Mouse (Mus musculus) neural tube, postnatal 0 days (tissue): Measurements from ENCODE around the gene Fam71e2. TPM values are rescaled to one million over a fixed set of nuclear protein-coding genes. Genes with fewer than 3 reads are reported as not detected.

ENCODE experiments used
- polyA plus RNA-seq: library from polyadenylated mRNA; unstranded; fragments of >200 nt; fragmentation: Nextera tagmentation; extraction: Ambion mirVana; gene quantifications from 2 replicates; pipeline ENCODE4 v1.2.1, GENCODE M21; 2015

Gene Fam71e2
- polyA plus RNA-seq, result not detected in 2 replicates

GRCm38 (mm10) chr7:4771202-4771601 is at the start of gene Fam71e2:
Gene Fam71e2 (minus strand): TSS chr7:4771302.

GRCm38 (mm10) chr7:4812303-4813104 is 41.4 kb upstream of the Fam71e2 start, which contains the start of gene Ube2s:
Gene Ube2s (minus strand): TSS chr7:4812590.

GRCm38 (mm10) chr7:4792278-4793212 is 21.4 kb upstream of the Fam71e2 start, which contains the start of gene Rpl28:
Gene Rpl28 (plus strand): TSS chr7:4792874.

GRCm38 (mm10) chr7:4789436-4789935 is 18.4 kb upstream of the Fam71e2 start, which contains the start of gene Tmem238:
Gene Tmem238 (minus strand): TSS chr7:4789656.

GRCm38 (mm10) chr7:4782759-4783158 is 11.7 kb upstream of the Fam71e2 start, which contains the start of the genes Il11 and Tmem190:
Gene Il11 (minus strand): TSS chr7:4782859.
Gene Tmem190 (plus strand): TSS chr7:4782937.

GRCm38 (mm10) chr7:4752821-4753570 is 18.1 kb downstream of the Fam71e2 start, which contains the start of gene Cox6b2:
Gene Cox6b2 (minus strand): TSS chr7:4753094.

GRCm38 (mm10) chr7:4739544-4740275 is 31.4 kb downstream of the Fam71e2 start, which contains the start of gene Kmt5c:
Gene Kmt5c (plus strand): TSS chr7:4740115.

GRCm38 (mm10) chr7:4725169-4725568 is 45.9 kb downstream of the Fam71e2 start, which contains the start of gene Tmem150b:
Gene Tmem150b (minus strand): TSS chr7:4725249.

Other genes starting within 250 kb of the Fam71e2 start
- gene Tnni3, start 247.1 kb downstream of the Fam71e2 start, polyA plus RNA-seq, result 2.0 and 2.4 TPM in 2 replicates
- 1.5 and 2.1 TPM in 2 replicates for gene Dnaaf3, start 238.8 kb downstream of the Fam71e2 start, polyA plus RNA-seq
- 82.1 and 85.1 TPM in 2 replicates for gene Syt5, start 223.8 kb downstream of the Fam71e2 start, polyA plus RNA-seq
- gene Ptprh, start 167.3 kb downstream of the Fam71e2 start, polyA plus RNA-seq, result 0.45 and 0.60 TPM in 2 replicates
- 0.75 and 1.0 TPM in 2 replicates for gene Tmem86b, start 139.9 kb downstream of the Fam71e2 start, polyA plus RNA-seq
- 11.9 and 12.9 TPM in 2 replicates for gene Ppp6r1, start 112.3 kb downstream of the Fam71e2 start, polyA plus RNA-seq
- 159 and 162 TPM in 2 replicates for gene Hspbp1, start 86.2 kb downstream of the Fam71e2 start, polyA plus RNA-seq
- 9.4 and 9.6 TPM in 2 replicates for gene Brsk1, start 80.7 kb downstream of the Fam71e2 start, polyA plus RNA-seq
- gene Tmem150b, start 46.1 kb downstream of the Fam71e2 start, polyA plus RNA-seq, result 0.13 TPM in 1 of 2 replicates, not detected in the other
- gene Kmt5c, start 31.2 kb downstream of the Fam71e2 start, polyA plus RNA-seq, result 27.9 and 32.2 TPM in 2 replicates
- 64.8 and 72.7 TPM in 2 replicates for gene Cox6b2, start 18.2 kb downstream of the Fam71e2 start, polyA plus RNA-seq
- gene Il11, start 11.6 kb upstream of the Fam71e2 start, polyA plus RNA-seq, result 1.3 and 1.4 TPM in 2 replicates
- not detected in 2 replicates for gene Tmem190, start 11.6 kb upstream of the Fam71e2 start, polyA plus RNA-seq
- 15.1 and 19.9 TPM in 2 replicates for gene Tmem238, start 18.4 kb upstream of the Fam71e2 start, polyA plus RNA-seq
- 306 and 332 TPM in 2 replicates for gene Rpl28, start 21.6 kb upstream of the Fam71e2 start, polyA plus RNA-seq
- 236 and 237 TPM in 2 replicates for gene Ube2s, start 41.3 kb upstream of the Fam71e2 start, polyA plus RNA-seq
- 8.2 and 11.1 TPM in 2 replicates for gene Shisa7, start 73.4 kb upstream of the Fam71e2 start, polyA plus RNA-seq
- 3.1 and 4.0 TPM in 2 replicates for gene Isoc2b, start 99.0 kb upstream of the Fam71e2 start, polyA plus RNA-seq
- gene Isoc2a, start 105.9 kb upstream of the Fam71e2 start, polyA plus RNA-seq, result 0.85 and 0.86 TPM in 2 replicates
- gene Gm36210, start 135.2 kb upstream of the Fam71e2 start, polyA plus RNA-seq, result 0.42 TPM in 1 of 2 replicates, not detected in the other
- 3.0 and 4.2 TPM in 2 replicates for gene Zfp628, start 143.9 kb upstream of the Fam71e2 start, polyA plus RNA-seq
- gene Nat14, start 150.7 kb upstream of the Fam71e2 start, polyA plus RNA-seq, result 35.0 and 39.1 TPM in 2 replicates
- 0.88 and 1.3 TPM in 2 replicates for gene Ssc5d, start 154.5 kb upstream of the Fam71e2 start, polyA plus RNA-seq
- gene Sbk2, start 193.1 kb upstream of the Fam71e2 start, polyA plus RNA-seq, result not detected in 2 replicates
- gene Sbk3, start 199.9 kb upstream of the Fam71e2 start, polyA plus RNA-seq, result 0.12 and 0.25 TPM in 2 replicates
- gene Zfp579, start 224.9 kb upstream of the Fam71e2 start, polyA plus RNA-seq, result 37.5 and 40.0 TPM in 2 replicates
- 5.8 and 6.8 TPM in 2 replicates for gene Zfp524, start 243.1 kb upstream of the Fam71e2 start, polyA plus RNA-seq
- 22.9 and 26.6 TPM in 2 replicates for gene Fiz1, start 243.4 kb upstream of the Fam71e2 start, polyA plus RNA-seq
- 1.3 and 2.1 TPM in 2 replicates for gene Gm44973, start 244.2 kb upstream of the Fam71e2 start, polyA plus RNA-seq
- gene Zfp865, start 249.1 kb upstream of the Fam71e2 start, polyA plus RNA-seq, result 5.1 and 5.6 TPM in 2 replicates
- gene Ccdc106, start 249.3 kb upstream of the Fam71e2 start, polyA plus RNA-seq, result 72.3 and 78.9 TPM in 2 replicates